Mouse (Mus musculus): ENCODE results near the gene Cnmd. TPM values are rescaled to one million over a fixed set of nuclear protein-coding genes. Genes with fewer than 3 reads are reported as not detected.

Cnmd gene
- total RNA-seq, 2 experiments from 2014 or later: not detected

DNA sequence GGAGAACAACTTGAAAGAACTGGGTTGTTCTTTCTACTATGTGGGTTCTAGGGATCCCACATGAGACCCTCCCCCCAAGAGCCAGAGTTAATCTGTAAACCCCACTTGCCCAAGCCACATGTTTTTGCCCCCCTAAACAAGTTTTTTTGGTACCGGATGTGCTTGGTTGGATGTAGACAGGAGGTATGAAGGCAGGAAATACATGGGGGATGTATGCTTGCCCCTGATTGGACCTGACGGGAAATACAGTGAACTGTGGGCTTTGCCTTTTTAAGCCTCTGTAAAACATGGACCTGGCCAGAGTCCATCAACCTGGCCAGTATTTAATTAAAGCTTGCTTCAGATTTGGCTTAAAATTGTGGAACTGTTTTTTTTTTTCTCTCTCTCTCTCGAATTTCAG lies 12.3 kb downstream of the Cnmd start:
- no peak for ATAC-seq (replicated peaks; ENCODE audit: poor library complexity, severe bottlenecking)

DNA sequence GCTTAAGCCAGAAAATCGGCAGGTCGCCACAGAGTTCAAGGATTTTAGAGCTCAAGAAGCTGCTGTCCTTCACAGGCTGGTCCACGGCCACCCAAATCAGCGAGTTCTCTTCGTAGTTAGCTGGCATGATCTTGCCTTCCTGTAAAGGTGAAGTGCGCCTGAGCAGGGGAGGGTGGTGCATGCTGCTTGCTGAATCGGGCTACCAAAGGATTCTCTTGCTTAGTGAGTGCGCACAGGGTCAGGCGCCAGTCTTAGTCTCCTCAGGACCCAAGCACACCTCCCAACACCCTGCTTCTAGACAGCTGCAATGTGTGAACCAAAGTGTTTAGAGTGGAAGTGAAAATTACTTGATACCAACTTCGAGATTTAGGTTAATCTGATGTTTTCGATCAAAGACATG lies 16.6 kb downstream of the Cnmd start:
- ATAC-seq (replicated peaks; ENCODE audit: poor library complexity, severe bottlenecking): no peak

DNA sequence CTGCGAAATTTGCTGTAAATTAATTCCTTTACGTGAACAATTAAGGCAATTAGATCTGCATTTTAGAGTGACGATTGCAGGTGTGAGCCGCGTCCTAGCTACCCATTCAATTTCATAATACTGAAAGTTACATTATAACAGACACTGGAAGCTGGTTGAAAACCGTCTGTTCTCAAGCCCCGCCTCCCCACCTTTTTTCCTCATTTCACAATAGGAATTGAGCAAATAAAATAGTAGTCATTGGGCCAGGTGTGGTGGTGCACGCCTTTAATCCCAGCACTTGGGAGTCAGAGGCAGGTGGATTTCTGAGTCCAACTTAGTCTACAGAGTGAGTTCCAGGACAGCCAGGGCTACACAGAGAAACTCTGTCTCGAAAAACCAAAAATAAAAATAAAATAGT lies 19.9 kb downstream of the Cnmd start:
- ATAC-seq (replicated peaks; ENCODE audit: poor library complexity, severe bottlenecking): no peak

- no peak for ATAC-seq (replicated peaks; ENCODE audit: poor library complexity, severe bottlenecking)
Measured at GRCm38 (mm10) chr14:79636814-79637213, 25.2 kb downstream of the Cnmd start.

- ATAC-seq (replicated peaks; ENCODE audit: poor library complexity, severe bottlenecking): no peak
Measured at GRCm38 (mm10) chr14:79633196-79633595, 28.8 kb downstream of the Cnmd start.

DNA sequence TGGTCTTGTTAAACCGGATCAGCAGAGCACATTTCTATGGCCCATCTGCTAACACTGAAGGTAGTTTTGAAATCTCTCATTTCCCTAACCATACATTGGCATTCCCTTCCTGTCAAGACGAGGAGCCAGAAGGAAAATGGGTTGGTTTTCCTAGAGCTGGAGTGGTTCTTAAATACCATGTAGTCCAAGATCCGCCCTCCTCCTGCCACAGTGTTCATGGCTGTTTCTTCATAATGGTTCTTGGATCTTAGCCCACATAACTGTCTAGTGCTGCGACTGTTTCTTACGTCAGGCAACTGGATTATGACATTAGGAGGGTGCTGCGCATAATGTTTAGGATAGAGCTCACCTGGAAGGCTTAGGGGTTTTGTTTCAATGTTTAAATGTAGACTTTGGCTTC lies 29.6 kb downstream of the Cnmd start:
- ATAC-seq (replicated peaks; ENCODE audit: poor library complexity, severe bottlenecking): no peak

DNA sequence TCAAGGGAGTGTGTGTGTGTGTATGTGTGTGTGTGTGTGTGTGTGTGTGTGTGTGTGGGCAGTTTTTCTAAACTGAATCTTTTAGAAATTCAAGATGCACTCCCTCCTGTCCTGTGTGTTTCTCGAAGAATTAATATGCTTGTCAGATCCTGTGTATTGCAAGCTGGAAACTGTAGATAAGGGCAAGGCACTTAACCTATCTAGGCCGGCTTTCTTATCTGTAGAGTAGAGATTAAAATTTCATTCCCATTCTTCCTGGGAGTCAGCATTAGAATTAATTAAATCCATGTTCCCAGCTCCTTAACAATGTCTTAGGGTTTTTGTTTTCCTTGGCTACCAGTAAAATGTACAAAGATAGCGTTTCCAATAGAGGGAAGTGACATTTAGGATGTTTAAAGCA lies 40.8 kb downstream of the Cnmd start:
- no peak for ATAC-seq (replicated peaks; ENCODE audit: poor library complexity, severe bottlenecking)

DNA sequence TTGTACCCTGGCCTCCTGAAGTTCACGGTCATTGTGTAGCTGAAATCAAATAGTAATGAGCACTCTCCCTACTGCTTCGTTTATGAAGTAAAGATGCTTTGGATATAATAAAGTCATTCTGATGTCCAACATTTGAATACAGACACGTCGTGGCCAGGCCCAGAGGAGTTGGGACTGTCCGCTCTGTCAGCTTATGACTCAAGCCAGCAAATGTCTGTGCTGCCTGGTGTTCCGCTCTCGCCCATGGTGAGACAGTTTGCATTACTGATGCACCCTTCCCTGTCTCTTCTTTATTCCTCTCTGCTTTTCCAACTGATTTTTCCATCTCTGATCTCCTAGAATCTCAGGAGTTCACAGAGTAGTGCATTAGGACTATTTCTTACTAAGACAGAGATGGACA lies 42.2 kb downstream of the Cnmd start:
- ATAC-seq (replicated peaks; ENCODE audit: poor library complexity, severe bottlenecking): no peak

DNA sequence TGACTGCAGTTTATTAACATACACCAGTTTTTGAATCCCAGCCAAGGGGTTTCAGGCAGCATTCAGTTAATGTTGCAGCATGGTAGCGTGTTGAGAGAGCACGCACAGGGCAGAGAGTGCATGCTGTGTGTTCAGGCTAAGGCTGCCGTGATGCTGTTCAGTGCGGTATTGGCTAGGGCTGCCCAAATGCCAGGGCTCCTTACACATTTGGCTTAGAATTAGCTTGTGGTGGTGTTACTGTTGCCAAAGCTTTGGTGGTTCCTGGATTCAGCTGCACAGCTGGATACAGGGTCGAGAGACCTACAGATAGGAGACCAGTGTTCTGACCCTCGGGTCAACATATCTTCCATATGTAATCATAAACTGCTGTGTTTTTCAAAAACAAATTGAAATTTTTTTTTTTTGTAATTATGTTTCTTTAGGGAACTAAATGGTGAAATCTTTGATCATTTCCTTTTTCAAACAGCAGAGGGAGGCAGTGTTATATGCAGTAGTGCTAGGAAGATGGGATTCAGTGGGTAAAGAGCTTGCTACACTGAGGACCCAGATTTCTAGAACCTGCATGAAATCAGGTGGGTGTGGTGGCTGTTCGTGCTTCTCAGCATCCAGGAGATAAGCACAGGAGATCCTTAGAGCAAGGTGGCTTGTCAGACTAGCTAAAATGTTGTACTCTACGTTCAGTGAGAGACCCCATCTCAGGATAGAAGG lies 44.7 kb downstream of the Cnmd start:
- no peak; the same call in 1 of the 2 replicates for ATAC-seq (replicated peaks; ENCODE audit: poor library complexity, severe bottlenecking)

DNA sequence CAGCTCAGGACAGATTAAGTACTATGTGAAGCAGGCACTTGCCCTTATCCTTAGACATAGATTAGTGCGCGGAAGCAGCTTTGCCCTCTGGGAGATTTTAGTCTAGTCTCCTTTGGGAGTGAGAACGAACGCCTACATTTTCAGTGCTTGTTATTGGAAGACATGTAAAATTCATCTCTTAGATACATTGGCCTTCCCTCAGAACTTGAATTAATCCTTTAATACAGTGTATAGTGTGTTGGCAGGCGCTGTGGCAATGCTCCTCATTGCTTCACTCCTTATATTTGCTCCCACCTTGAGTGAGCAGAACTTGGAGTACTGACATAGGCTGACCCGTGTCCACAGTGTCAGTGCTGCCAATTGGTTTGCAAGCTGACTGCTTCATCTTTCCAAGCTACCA lies 53.7 kb downstream of the Cnmd start:
- no peak for ATAC-seq (replicated peaks; ENCODE audit: poor library complexity, severe bottlenecking)

DNA sequence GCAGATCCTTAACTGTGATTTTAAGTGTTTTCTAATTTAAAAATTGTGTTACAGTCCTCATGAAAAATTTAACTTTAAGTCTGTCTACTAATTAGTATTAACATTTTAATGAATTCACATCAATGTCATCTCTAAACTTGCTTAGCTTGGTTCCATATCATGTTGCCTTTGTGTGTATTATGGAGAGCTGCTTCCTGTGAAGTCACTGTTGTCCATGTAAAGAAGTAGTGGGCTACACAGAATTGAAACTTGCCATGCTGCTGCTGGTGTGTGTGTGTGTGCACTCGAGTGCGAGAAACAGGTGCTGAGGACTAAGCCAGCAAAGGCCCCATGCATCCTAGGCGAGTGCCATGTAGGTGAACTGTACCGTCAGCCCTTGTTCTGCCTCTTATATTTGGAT lies 54.6 kb downstream of the Cnmd start:
- ATAC-seq (replicated peaks; ENCODE audit: poor library complexity, severe bottlenecking): no peak

DNA sequence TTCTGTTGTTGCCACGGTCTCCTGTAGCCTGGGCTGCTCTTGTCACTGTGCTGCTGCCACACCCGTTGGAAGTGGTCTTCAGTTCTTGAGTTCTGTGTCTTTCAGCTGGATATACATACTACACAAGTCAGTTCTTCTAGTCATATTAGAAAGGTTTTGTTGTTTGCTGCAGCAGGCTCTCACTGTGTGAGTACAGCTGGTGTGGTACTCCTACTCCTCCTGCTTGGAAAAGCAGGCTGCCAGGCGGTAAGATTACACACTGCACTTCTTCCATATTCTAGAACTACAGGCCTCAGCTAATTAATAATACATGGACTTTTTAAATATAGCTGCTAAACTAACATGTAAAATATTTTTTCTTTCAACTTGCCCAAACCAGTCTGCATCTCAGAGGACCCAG lies 55.1 kb downstream of the Cnmd start:
- ATAC-seq (replicated peaks; ENCODE audit: poor library complexity, severe bottlenecking): no peak

- ATAC-seq (replicated peaks; ENCODE audit: poor library complexity, severe bottlenecking): no peak; the same call in 1 of the 2 replicates
Measured at GRCm38 (mm10) chr14:79606392-79606791, 55.6 kb downstream of the Cnmd start.

GRCm38 (mm10) chr14:79605881-79606280 lies 56.1 kb downstream of the Cnmd start:
- no peak for ATAC-seq (replicated peaks; ENCODE audit: poor library complexity, severe bottlenecking)

- ATAC-seq (replicated peaks; ENCODE audit: poor library complexity, severe bottlenecking): no peak
Measured at GRCm38 (mm10) chr14:79596602-79597001, 65.4 kb downstream of the Cnmd start.

DNA sequence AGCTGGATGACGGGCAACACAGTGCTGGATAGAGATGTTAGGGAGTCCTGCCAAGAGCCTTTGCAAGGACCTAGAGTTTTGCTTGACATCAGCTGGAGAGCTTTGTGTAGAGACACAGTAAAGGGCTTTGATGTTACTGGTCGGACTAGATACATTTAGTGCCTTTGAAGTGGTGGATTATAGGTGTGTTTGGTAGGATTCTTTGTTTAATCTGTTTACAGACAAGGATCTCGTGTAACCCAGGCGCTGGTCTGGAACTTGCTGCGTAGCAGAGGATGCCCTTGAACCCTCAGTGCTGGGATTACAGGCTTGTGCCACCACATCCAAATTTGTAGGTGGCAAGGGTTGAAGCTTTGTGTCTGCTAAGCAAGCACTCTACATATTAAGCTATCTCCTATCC lies 67.9 kb downstream of the Cnmd start:
- no peak for ATAC-seq (replicated peaks; ENCODE audit: poor library complexity, severe bottlenecking)

DNA sequence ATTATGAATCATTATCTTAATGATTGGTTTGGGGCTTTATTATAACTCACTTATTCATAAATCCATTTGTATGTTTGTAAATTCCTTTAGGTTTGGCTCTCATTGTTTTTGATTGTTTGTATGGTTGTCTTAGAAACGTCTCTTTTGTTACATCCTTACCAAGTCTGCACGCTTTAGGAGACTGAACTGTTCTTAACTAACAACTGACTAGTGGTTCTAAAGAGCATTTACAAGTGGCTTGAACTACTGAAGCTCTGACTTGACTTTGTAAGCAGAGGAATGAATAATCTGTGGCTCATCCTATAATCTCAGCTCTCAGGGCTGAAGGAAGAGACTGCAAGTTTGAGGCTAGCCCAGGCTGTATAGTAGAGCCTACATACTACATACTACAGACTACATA lies 70.4 kb downstream of the Cnmd start:
- no peak for ATAC-seq (replicated peaks; ENCODE audit: poor library complexity, severe bottlenecking)

DNA sequence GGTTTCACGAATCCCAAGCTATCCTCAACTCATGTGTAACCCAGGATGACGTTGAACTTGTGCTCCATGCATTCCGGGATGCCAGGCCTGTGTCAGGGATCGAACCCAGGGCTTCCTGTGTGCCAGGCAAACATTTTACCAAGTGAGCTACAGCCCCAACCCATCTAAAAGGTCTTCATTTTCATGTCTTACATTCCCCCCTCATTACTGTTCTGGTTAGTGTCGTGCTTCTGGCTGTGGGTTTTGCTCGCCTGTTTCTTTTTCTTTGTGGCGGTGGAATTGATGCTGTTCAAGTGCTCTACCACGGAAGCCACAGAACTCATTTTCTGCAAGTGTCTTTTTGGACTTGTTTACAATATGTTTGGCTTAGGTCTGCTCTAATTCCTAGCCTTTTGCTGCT lies 71.1 kb downstream of the Cnmd start:
- no peak for ATAC-seq (replicated peaks; ENCODE audit: poor library complexity, severe bottlenecking)

DNA sequence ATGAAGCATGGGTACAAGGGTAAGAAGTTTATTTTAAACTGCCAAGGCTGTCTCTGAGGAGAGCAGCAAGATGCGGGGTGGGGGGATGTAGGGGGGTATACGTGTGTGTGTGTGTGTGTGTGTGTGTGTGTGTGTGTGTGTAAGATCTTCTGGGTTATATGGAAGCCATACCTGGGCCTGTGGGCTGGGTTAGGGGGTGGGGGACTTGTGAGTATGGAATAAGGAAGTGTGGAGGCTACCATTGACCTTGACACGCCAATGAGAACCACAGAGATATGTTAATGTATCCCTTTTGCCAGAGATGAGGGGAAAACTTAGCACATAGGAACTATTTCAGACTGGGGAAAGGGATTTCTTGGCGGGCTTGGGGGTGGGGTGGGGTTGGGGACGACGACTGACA lies 72.6 kb downstream of the Cnmd start:
- no peak for ATAC-seq (replicated peaks; ENCODE audit: poor library complexity, severe bottlenecking)

DNA sequence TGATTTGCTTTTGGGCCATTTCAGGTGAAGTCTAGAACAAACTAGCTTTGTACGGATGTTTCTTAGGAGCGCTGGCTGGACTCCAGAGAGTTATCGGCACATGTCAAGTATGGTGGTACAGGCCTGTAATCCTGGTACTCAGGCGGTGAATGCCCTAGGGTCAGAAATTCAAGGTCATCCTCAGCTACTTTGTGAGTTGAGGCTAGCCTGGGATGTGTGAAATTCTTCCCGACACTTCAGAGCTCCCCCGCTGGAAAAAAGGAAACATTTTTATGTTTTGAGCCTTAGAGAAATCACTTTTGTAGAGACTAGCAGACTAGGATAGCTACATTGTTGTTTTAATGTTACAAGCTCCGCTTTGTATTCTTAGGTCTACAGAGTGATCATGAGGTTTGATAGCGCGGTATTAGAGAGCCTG lies 73.4 kb downstream of the Cnmd start:
- no peak for ATAC-seq (replicated peaks; ENCODE audit: poor library complexity, severe bottlenecking)

GRCm38 (mm10) chr14:79587852-79588229 lies 74.1 kb downstream of the Cnmd start:
- ATAC-seq (replicated peaks; ENCODE audit: poor library complexity, severe bottlenecking): no peak
